Mouse (Mus musculus) limb, embryonic 15.5 days (tissue): ENCODE measurements around the gene Gpr137. TPM values are rescaled to one million over a fixed set of nuclear protein-coding genes. Genes with fewer than 3 reads are reported as not detected.
A peak's percentile ranks its signal among the peaks of the same experiment; 100 is the strongest.

Source experiments
- ATAC-seq: fragments of 200-750 bp; cut with Nextera tagmentation; 2 replicates; pipeline ENCODE4 v1.8.0; 2017; ENCODE audit warnings: low read depth, moderate TSS enrichment; ENCODE audit not compliant: insufficient number of reproducible peaks, low FRiP score, low TSS enrichment
- H3K27ac ChIP-seq: fragments of 300-500 bp; sonication (generic); 2 replicates; pipeline ENCODE4 v1.5.1; 2015; ENCODE audit warnings: moderate library complexity, mild to moderate bottlenecking, inconsistent platforms
- H3K27me3 ChIP-seq: fragments of 300-500 bp; sonication (generic); 2 replicates; pipeline ENCODE4 v1.6.1; 2015; ENCODE audit warnings: inconsistent platforms
- H3K36me3 ChIP-seq: fragments of 300-500 bp; sonication (generic); 2 replicates; pipeline ENCODE4 v1.6.1; 2015; ENCODE audit warnings: inconsistent platforms
- H3K4me1 ChIP-seq: fragments of 300-500 bp; sonication (generic); 2 replicates; pipeline ENCODE4 v1.6.1; 2015; ENCODE audit warnings: inconsistent platforms
- H3K4me2 ChIP-seq: fragments of 300-500 bp; sonication (generic); 2 replicates; pipeline ENCODE4 v1.6.1; 2015; ENCODE audit warnings: mild to moderate bottlenecking, inconsistent platforms
- H3K4me3 ChIP-seq: fragments of 300-500 bp; sonication (generic); 2 replicates; pipeline ENCODE4 v1.5.1; 2015; ENCODE audit warnings: mild to moderate bottlenecking, inconsistent platforms
- H3K9ac ChIP-seq: fragments of 300-500 bp; sonication (generic); 2 replicates; pipeline ENCODE4 v1.6.1; 2015; ENCODE audit warnings: inconsistent platforms
- H3K9me3 ChIP-seq: fragments of 300-500 bp; sonication (generic); 2 replicates; pipeline ENCODE4 v1.6.1; 2016; ENCODE audit warnings: inconsistent platforms
- WGBS: fragments of 180-500 bp; shearing (Covaris S2); methylation state at CpG from one replicate; pipeline ENCODE4 v1.1.7; 2015; 5-methylcytosine and 5-hydroxymethylcytosine counted together
- polyA plus RNA-seq: library from polyadenylated mRNA; unstranded; fragments of >200 nt; fragmentation: Nextera tagmentation; extraction: Ambion mirVana; gene quantifications from 2 replicates; pipeline ENCODE4 v1.2.1, GENCODE M21; 2015

The Gpr137 gene
- polyA plus RNA-seq, 1 experiment from 2014 or later: 35.2 TPM

DNA sequence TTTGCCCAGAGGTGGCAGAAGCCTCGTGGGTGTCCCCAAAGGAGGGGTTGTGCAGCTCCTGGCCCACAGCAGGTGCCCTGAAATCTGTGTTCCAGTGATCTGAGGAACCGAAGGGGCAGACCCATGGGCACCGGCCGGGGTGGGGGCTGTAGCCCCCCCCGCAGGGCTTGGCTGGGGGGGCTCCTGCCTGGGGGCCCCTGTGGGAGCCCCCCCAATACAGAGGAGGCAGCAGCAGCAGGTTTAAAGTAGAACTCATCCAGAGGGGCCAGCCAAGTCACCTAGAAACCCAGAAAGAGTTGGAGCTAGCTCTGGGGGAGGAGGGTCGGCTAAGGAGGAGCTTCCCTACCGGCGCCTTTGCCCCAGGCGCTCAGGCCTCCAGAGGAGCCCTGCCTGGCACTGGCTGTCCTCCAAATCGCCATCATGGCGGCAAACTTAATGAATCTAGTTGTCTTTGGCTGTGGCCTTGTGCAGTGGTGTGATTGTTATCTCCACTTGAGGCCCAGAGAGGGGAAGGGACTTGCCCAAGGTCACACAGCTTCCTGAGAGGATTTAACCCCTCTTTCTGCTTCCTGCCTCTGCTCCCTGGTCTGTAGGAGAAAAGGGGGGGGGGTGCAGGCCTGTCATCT, 28.3 kb upstream of the Gpr137 start:
- Histone ChIP-seq H3K36me3 (peaks cover 11% of the 10 kb centered on the region), H3K27ac (no peak overlapping the region), H3K9me3 (no peaks in the 10 kb centered on the region), H3K4me2 (peak overlapping the region; percentile 73), H3K4me3 (peak overlapping the region; percentile 67), H3K4me1 (peaks cover 47% of the 10 kb centered on the region), H3K9ac (peak overlapping the region; percentile 63; the same call in 1 of the 2 replicates), H3K27me3 (no peaks in the 10 kb centered on the region)
- 22% methylated on average over 11 of the region's 11 CpGs for WGBS
- ATAC-seq: no peak

DNA sequence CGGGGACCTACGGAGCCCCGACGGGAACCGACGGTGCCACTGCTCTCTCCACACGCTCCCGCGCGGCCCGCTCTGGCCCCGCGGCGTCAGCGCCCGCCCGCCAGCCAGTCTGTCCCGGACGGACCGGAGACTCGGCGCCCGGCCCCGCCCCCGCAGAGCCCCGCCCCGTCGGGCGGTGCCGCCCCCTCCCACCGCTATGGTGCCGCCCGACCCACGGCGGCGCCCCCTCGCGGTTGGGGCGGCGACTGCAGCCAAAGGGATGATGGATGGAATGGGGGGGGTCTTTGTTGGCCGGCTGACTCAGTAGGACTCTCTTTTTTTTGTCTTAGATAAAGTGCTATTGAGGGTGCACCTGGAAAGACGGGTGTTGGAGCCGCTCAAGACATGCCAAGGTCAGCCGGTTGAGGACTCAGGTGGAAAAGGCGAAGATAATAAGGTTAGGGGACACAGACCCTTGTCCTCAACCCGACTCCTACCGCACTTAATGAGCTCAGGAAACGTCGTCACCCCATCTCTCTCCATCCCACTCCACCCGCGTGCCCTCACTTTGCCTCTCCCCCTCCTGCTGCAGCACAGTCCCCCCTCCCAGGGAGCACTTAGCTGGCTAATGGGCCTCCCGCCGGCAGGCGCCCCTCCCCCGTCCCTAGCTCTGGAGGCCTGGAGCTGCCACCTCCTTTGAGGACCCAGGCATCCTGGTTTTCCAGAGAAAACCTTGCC, 27.5 kb upstream of the Gpr137 start:
- peak overlapping the region; percentile 67 for H3K4me3 ChIP-seq
- ATAC-seq: peak; percentile 49; the same call in 1 of the 2 replicates
- H3K9me3 ChIP-seq: no peaks in the 10 kb centered on the region
- peak overlapping the region; percentile 44 for H3K27ac ChIP-seq
- H3K36me3 ChIP-seq: peaks cover 19% of the 10 kb centered on the region
- 2% methylated on average over 49 of the region's 55 CpGs for WGBS
- peaks cover 47% of the 10 kb centered on the region for H3K4me1 ChIP-seq
- H3K9ac ChIP-seq: peak overlapping the region; percentile 63
- no peaks in the 10 kb centered on the region for H3K27me3 ChIP-seq
- peak overlapping the region; percentile 73 for H3K4me2 ChIP-seq

DNA sequence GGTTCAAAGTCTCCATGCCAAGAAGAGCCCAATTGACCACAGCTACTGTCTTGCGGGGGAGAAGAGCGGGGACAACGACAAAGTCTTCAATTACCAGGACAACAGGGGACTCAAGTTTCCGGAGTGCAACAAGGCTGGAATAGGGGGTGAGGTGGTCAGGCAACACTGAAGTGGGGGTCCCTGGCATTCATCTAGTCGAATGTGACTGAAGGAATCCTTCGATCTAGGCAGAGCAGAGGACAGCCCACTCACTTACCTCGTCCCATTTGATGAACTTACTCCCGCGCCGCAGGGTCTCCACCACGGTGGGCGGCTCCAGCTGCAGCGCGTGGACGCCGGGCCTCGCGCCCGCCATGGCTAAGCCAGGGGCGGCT, 27.0 kb upstream of the Gpr137 start:
- Histone ChIP-seq H3K4me3 (peak overlapping the region; percentile 67), H3K9me3 (no peaks in the 10 kb centered on the region), H3K36me3 (peaks cover 24% of the 10 kb centered on the region), H3K27me3 (no peaks in the 10 kb centered on the region), H3K4me2 (peak overlapping the region; percentile 73), H3K9ac (peak overlapping the region; percentile 63), H3K4me1 (peaks cover 47% of the 10 kb centered on the region), H3K27ac (peak overlapping the region; percentile 44)
- ATAC-seq: no peak
- under 1% methylated on average over 20 of the region's 20 CpGs for WGBS

DNA sequence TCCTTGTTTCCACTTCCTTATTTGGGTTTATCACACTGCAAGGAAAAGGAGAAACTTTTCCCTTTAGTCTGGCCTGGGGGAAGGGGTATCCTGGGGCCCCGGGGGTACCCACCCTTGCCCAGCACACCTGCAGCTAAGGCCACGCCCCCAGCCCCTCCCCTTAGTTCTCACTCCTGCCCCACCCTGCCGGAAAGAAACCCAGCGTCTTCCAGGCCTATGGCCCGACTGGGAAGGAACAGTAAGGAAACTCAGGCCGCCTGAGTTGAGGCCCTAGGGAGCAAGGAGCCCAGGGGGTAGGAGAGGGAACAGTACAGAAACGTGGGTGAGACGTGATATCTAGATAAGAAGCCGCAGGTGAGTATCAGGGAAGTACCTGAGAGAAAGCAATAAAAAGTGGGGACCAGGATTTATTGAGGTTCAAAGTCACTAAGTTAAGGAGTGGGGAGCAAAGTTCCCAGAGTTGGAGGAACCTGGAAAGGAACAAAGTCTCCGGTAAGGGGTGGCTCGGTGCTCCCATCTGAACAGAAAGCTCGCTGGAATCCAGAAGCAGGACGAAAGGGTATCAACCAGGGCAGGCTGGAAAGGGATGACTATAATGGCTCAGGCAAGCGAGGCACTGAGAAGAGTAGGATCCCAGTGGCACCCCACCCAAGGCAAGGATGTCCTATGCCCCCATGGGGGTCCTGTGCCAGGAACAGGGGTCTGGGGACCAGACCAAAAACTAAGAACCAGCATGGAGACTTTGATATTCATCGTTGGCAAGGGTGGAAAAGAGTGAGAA, 26.4 kb upstream of the Gpr137 start:
- peak overlapping the region; percentile 73 for H3K4me2 ChIP-seq
- no peaks in the 10 kb centered on the region for H3K9me3 ChIP-seq
- H3K27ac ChIP-seq: peak overlapping the region; percentile 44
- peaks cover 42% of the 10 kb centered on the region for H3K4me1 ChIP-seq
- WGBS: 8% methylated on average over 15 of the region's 15 CpGs
- H3K27me3 ChIP-seq: no peaks in the 10 kb centered on the region
- H3K9ac ChIP-seq: peak overlapping the region; percentile 63
- H3K4me3 ChIP-seq: peak overlapping the region; percentile 67
- ATAC-seq: no peak
- H3K36me3 ChIP-seq: peaks cover 28% of the 10 kb centered on the region

DNA sequence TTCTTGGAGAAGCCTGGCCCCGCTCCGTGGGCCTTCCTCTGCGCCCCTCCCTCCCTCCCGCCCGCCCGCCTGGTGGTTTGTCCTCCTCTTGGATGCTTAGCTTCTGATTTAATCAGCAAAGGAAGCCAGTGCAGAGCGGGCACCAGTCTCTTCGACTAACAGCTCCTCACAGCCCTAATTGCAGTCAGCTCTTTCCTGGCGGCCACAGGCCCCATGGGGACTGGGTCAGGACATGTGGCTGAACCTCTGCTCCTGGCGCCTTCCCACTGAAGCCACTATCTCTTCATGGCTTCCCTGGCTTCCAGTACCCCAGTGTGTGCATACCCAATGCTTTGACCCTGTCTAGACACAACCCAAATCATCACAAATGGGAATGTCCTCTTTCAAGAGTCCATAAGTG, 14.2 kb upstream of the Gpr137 start:
- Histone ChIP-seq H3K36me3 (peaks cover 71% of the 10 kb centered on the region), H3K4me2 (no peak overlapping the region), H3K4me3 (no peak overlapping the region), H3K27ac (no peak overlapping the region), H3K27me3 (no peaks in the 10 kb centered on the region), H3K9ac (no peak overlapping the region), H3K4me1 (peaks cover 19% of the 10 kb centered on the region), H3K9me3 (no peaks in the 10 kb centered on the region)
- ATAC-seq: no peak
- WGBS: 84% methylated on average over 10 of the region's 10 CpGs

DNA sequence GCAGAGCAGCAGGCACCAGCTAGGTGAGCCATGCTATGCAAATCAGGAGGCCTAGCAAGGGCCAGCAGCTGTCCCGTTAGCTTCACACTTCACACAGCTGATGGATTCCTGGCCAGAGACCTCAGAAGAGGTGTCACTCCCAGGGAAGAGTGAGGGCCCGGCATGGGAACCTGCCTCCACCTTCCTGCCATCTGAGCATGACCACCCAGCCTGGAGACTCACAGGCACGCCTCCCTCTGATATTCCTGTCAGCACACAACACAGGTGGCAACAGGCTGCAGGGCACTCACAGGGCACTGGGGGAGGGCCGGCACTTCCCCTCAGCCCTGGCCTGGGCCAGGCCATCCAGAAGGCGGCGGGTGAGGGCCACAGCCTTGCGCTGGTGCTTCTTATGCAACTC, 13.1 kb upstream of the Gpr137 start:
- Histone ChIP-seq H3K4me1 (peaks cover 19% of the 10 kb centered on the region), H3K4me3 (no peak overlapping the region), H3K9ac (no peak overlapping the region), H3K4me2 (no peak overlapping the region), H3K9me3 (no peaks in the 10 kb centered on the region), H3K27me3 (no peaks in the 10 kb centered on the region), H3K36me3 (peaks cover 67% of the 10 kb centered on the region), H3K27ac (no peak overlapping the region)
- no peak for ATAC-seq
- WGBS: 76% methylated on average over 7 of the region's 7 CpGs

DNA sequence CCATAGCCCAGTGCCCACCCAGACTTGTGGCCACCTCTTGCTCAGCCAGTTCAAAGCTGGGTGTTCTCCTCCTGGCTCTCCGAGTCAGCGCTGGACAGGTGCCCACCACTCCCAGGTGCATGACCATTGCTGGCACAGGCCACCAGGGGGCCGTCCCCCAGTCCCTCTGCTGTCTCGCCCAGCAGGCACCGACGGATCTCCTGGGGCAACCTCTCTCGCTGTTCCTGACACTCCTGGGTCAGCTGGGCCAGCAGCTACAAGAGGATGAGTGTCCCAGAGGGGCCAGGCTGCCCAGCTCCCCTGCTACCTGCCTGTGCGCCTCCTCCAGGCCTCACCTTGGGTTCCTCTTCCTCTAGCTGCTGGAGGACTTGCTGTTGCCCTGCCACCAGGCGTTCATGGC, 11.8 kb upstream of the Gpr137 start:
- Histone ChIP-seq H3K4me1 (peaks cover 22% of the 10 kb centered on the region), H3K36me3 (peaks cover 53% of the 10 kb centered on the region), H3K9ac (no peak overlapping the region), H3K4me2 (no peak overlapping the region), H3K27ac (no peak overlapping the region), H3K27me3 (no peaks in the 10 kb centered on the region), H3K4me3 (no peak overlapping the region), H3K9me3 (no peaks in the 10 kb centered on the region)
- ATAC-seq: no peak
- WGBS: 50% methylated on average over 9 of the region's 9 CpGs

DNA sequence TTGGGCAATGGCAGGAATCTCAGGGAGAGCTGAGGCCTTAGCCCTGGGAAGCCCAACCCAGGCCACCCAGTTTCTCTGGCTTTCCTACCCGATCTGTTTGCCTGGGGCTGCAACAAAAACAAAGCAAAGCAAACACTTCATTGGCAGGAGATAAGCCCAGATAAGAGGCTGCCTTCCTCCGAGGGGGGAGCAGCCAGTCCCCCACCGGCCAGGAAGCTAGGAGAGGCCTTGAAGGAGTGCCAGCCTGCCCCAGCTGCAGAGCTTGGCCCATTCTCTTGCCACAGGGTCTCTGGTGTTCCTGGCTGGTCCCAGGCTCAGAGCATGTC, 10.4 kb upstream of the Gpr137 start:
- Histone ChIP-seq H3K4me3 (peak overlapping the region; percentile 69), H3K4me1 (peaks cover 22% of the 10 kb centered on the region), H3K27ac (peak overlapping the region; percentile 98), H3K36me3 (peaks cover 42% of the 10 kb centered on the region), H3K9ac (no peak overlapping the region), H3K9me3 (no peaks in the 10 kb centered on the region), H3K4me2 (peak overlapping the region; percentile 90), H3K27me3 (no peaks in the 10 kb centered on the region)
- ATAC-seq: no peak
- 14% methylated on average over 3 of the region's 3 CpGs for WGBS

DNA sequence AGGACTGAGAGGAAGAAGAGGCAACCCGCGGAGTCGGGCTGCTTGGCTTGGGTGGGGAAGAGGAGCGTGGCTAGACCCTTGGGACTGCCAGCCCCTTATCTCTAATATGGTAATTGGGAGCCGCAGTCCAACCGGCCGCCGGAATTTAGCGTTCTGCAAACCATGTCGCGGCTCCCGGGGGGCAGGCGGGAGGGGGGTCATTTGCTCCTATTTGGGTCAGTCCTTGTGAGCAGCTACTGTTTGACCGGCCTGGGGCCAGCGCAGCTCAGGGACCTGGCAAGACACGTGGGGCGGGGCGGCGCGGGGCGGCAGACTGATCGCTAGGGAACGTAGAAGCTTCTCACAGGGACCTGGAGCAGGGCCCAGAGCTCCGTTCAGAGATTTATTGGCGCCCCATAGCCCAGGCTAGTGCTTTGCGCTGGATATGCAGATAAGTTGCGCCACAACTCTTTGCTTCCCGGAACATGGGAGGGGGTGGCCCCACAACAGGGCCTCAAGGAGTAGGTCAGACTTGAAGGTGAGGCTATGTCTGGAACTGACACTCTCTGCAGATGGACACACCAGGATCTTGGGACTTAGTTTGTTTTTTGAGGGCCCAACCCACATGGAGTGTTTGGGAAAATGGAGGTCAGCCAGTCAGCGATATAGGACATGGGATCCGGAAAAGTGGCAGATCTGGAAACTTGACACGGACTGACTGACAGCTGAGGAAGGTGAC, 9.9 kb upstream of the Gpr137 start:
- Histone ChIP-seq H3K9ac (peak overlapping the region; percentile 71), H3K27me3 (no peaks in the 10 kb centered on the region), H3K9me3 (no peaks in the 10 kb centered on the region), H3K4me3 (peak overlapping the region; percentile 69), H3K36me3 (peaks cover 37% of the 10 kb centered on the region), H3K27ac (peak overlapping the region; percentile 98), H3K4me1 (peaks cover 22% of the 10 kb centered on the region), H3K4me2 (peak overlapping the region; percentile 90)
- no peak for ATAC-seq
- WGBS: 4% methylated on average over 31 of the region's 31 CpGs

DNA sequence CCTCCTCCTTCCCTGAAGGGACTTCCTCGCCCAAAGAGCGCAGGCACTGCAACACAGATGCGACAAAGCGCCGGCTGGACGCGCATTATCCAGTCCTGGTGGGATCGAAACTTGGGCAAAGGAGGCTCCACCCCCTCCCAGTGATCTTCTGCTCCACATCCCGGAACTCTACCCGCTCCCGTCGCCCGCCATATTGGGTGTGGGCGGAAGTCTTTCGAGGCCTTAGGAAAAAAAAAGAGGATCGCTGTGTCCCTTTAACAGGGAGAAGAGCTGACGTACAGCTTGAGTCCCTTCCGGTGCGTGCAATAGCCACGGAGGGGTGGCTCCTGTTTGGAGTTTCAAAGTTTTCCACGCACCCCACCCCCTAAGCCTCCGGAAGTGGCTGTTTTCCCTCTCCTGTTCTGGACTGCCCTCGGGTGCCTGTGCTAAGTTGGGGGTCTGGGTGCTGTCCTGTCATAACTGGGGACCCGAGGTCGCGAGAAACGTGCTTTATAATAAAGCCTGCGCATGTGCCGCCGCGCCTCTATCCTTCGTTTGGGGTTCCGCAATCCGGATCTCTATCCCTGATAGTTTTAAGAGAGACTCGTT, 9.2 kb upstream of the Gpr137 start:
- ATAC-seq: peak; percentile 75
- peaks cover 36% of the 10 kb centered on the region for H3K36me3 ChIP-seq
- WGBS: under 1% methylated on average over 35 of the region's 35 CpGs
- peak overlapping the region; percentile 69 for H3K4me3 ChIP-seq
- peak overlapping the region; percentile 90 for H3K4me2 ChIP-seq
- H3K9me3 ChIP-seq: no peaks in the 10 kb centered on the region
- H3K27ac ChIP-seq: peak overlapping the region; percentile 98
- H3K9ac ChIP-seq: peak overlapping the region; percentile 71
- peaks cover 22% of the 10 kb centered on the region for H3K4me1 ChIP-seq
- H3K27me3 ChIP-seq: no peaks in the 10 kb centered on the region

DNA sequence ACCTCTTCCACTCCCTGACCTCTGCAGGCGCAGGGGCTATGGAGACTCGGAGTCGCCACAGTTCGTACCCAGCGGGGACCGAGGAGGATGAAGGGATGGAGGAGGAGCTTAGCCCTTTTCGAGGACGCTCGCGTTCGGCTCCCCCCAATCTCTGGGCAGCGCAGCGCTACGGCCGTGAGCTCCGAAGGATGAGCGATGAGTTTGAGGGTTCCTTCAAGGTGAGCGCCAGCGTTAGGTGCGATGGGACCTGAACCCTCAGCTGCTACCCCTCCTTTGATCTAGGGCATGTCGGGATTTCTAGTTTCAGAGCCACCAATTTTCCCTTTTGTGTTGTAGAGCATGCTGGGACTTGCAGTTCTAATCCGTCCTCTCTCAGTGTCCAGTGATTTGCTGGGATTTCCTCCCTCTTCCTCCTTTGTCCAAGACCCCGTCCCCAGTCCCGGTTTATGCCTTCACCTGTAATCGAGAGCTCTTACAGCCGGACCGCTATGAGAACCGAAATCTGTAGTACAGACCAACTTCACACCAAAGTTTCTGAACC, 8.4 kb upstream of the Gpr137 start:
- no peaks in the 10 kb centered on the region for H3K9me3 ChIP-seq
- peak overlapping the region; percentile 90 for H3K4me2 ChIP-seq
- ATAC-seq: 0 out of 2 replicates have a peak, but pooled peaks have one; percentile 11
- H3K4me1 ChIP-seq: peaks cover 22% of the 10 kb centered on the region
- peak overlapping the region; percentile 71 for H3K9ac ChIP-seq
- peak overlapping the region; percentile 98 for H3K27ac ChIP-seq
- H3K4me3 ChIP-seq: peak overlapping the region; percentile 69
- under 1% methylated on average over 28 of the region's 28 CpGs for WGBS
- no peaks in the 10 kb centered on the region for H3K27me3 ChIP-seq
- H3K36me3 ChIP-seq: peaks cover 35% of the 10 kb centered on the region
